Mouse (Mus musculus): ENCODE data around the gene Fbxo39. TPM values are rescaled to one million over a fixed set of nuclear protein-coding genes. Genes with fewer than 3 reads are reported as not detected.
A peak's percentile ranks its signal among the peaks of the same experiment; 100 is the strongest.

Gene Fbxo39
- not detected for total RNA-seq (2021)
- long read RNA-seq, experiment 1, result 0 reads
- long read RNA-seq, experiment 2, result 0 reads

GRCm38 (mm10) chr11:72314151-72314895 is at the start of gene Fbxo39:
Gene Fbxo39, plus strand, starts transcription at chr11:72314444.
- DNase-seq (ENCODE audit: low spot score in 2 of 2), result no peak

DNA sequence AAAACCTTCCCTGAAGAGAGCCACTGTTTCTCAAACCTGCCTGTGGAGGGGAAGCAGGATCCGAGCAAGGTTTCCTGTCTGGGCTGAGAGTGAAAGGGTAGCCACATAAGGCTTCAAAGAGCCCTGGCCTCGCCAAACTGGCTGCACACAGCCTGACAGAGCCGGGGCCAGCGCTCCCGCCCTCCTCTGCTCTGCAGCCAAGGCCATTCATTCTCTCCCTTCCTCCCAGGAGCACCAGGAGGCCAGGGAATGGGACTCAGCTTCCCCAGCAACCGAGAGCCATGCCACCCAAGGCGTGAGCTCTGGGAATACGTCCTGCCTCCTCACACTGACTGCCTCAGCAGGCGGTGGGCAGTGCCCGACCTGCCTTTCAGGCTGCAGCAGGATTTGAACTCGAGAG is 48.8 kb upstream of the Fbxo39 start:
- peak in 1 of 2 experiments; percentile 6 for DNase-seq (ENCODE audit: low spot score in 2 of 2)

DNA sequence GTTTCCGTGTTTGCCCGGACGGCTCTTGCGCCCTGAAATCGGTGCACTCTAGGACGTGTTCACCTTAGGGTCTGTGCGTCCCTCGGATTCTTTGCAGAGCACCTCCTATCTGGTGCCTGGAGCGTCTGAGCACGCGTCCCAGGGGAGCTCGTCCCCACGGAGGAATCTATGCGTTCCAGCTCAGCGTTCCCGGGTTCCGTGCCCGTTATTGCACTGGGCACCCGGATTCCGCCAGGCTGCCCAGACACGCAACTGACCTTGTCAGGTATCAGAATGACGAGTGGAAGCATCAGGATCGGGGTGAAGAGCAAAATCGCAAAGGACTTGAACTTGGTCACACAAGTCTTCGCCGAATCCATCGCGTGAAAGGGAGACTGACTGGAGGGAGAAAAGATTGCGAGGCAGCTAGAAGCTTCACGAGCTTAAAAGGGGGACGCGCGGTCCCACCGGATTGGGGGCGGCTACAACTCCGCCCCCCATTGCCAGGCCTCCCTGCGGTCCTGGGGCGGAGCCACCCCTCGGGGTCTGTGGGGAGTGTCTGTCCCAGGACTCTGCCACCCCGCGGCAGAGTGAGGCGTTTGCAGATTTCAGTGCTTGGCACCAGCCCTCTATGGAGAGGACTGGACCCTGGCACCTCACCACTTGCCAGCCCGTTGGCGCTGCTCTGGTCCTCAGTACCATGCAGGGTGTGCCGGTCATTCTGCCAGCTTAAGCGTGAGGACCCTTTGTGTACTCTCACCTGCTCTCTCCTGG is 47.9 kb upstream of the Fbxo39 start:
- DNase-seq (ENCODE audit: low spot score in 2 of 2), result peak; percentile 29 to 42

DNA sequence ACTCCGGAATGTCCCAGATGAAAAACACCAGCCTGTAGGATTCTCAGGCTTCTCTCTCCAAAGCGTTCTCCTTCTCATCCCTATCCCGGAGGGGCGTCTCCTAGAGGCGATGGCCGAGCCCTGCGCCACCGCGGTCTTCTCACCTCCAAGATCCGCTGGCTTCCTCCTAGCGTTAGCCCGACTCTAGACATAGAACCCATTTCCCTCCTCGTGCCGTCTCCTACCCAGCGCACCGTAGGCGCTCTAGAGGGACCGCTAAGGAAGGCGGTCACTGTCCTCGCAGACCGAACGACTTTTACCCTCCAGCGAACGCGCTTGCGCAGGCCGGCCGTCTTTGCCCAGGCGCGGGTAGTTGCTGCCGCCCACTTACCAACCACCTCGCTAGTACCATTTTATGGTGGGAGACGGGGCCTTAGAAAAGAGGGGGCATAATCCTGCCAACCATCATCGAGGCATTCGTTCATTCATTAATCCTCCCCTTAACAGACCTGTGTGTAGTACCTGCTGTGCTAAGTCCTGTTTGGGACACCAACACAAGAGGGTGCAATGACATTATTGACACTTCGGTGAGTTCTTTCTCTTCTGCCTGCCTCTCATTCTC is 47.2 kb upstream of the Fbxo39 start, which contains the start of gene Slc13a5:
TSS of gene Slc13a5 (minus strand) at position 263 of the 601 bp plus-strand sequence.
- DNase-seq (ENCODE audit: low spot score in 2 of 2), result peak; percentile 5 to 22

DNA sequence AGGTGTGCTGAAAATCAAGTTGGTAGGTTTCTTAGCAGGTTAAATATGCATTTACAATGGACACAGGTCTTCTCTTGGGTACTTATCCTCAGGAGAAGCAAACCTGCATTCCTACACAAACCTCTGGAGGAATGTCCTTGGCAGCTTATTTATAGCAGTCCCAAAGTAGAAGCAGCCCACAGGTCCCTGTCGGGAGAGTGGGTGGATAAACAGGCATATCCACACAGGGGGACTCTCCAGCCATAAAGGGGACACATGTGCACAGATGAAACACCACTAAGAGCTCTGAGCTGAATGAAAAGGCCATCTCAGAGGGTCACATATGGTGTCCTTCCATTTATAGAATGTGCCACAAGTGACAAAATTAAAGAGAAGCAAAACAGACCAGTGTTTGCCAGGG is 42.5 kb upstream of the Fbxo39 start:
- DNase-seq (ENCODE audit: low spot score in 2 of 2), result no peak

GRCm38 (mm10) chr11:72273341-72273740 is 40.9 kb upstream of the Fbxo39 start:
- DNase-seq (ENCODE audit: low spot score in 2 of 2), result no peak

GRCm38 (mm10) chr11:72281143-72281851 is 32.9 kb upstream of the Fbxo39 start:
- DNase-seq (ENCODE audit: low spot score in 2 of 2), result no peak

DNA sequence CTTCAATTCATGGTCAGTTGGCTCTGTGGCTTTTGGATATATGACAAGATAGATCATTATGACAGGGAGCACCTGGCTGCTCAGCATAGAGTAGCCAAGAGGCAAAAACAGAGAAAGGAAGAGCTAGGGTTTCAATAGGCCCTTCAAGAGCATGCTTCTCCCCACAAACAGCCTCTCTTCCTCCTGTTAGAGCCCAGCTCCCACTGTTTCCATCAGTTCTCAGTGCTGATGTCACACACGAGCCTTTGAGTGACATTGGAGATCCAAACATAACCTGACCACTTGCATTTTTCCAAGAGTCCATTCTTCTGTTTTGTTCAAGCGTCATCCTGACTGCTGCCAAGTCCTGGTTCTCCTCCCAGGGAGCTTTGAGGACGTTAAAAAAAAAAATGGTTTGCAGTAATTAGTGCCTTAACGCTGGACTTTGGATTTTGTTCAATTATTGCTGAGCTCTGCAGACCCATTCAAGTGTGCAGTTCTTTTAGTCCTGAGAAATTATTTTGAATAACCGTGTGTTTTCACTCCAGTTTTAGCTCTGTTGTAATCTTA is 32.3 kb upstream of the Fbxo39 start:
- no peak for DNase-seq (ENCODE audit: low spot score in 2 of 2)

DNA sequence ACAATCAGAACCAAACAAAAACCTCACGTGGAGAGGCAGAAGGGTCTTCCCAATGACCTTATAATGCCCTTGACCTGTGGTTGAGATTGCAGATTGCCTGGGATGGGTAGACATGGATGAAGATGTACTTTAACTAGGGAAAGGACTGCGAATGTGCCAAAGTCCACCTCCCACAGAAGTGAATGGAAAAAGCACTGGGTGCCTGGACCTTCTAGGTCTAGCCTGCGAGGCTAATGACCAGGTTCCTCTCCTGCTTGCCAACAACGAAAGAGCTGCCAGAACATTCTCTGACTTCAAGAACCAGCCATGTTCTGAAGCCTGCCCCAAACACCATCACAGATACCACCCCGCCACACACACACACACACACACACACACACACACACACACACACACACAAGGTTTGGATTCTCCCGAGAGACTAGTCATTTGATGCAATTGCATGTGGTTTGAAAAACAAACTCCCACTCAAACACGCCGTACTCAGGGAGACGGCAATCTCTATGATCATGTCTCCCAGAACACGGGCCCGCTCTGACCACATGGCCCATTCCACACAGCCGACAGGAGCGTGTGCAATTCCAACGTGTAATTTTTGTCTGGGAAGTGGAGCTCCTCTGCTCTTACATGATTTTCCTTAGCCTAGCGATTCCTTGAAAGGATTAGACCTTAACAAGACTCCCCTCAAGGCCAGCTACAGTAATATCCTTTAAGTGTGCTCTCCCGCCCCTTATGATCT is 30.6 kb upstream of the Fbxo39 start:
- no peak for DNase-seq (ENCODE audit: low spot score in 2 of 2)

- no peak for DNase-seq (ENCODE audit: low spot score in 2 of 2)
Observed at GRCm38 (mm10) chr11:72284532-72285182, 29.6 kb upstream of the Fbxo39 start.

GRCm38 (mm10) chr11:72285971-72286480 is 28.2 kb upstream of the Fbxo39 start:
- no peak for DNase-seq (ENCODE audit: low spot score in 2 of 2)

DNA sequence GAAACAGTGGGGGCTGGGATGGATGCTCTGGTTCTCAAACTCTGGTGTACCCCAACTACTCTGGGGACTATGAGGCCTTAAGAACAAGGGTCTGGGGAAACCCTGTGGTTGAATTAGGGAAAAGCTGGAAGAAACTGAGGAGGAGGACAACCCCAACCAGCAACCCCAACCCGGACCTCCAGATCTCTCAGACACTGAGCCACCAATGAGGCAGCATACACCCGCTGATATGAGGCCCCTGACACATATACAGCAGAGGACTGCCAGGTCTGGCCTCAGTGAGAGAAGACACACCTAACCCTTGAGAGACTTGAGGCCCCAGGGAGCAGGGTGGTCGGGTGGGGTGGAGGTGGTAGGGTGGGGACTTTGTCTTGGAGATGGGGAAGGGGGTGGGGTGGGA is 27.6 kb upstream of the Fbxo39 start:
- DNase-seq (ENCODE audit: low spot score in 2 of 2), result no peak

DNA sequence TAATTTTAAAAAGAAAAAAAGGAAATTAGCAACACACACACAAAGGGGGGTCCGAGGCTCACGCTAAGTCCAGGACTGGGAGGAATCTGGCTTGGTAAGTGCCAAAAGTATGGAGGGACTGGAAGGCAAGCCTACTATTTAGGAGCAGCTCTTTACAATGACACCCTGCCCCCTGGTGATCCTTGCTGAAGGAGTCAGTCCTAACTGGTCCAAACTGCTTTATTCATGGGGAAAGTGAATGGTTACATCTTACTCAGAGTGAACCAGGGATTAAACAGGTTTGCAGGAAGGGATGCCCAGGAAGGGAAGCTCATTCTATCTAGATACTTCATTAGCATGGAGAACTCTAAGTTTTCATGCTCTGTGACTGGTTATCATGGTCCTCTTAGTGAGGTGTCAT is 27.1 kb upstream of the Fbxo39 start:
- no peak for DNase-seq (ENCODE audit: low spot score in 2 of 2)

- DNase-seq (ENCODE audit: low spot score in 2 of 2), result no peak
Observed at GRCm38 (mm10) chr11:72287543-72287942, 26.7 kb upstream of the Fbxo39 start.

GRCm38 (mm10) chr11:72293116-72293515 is 21.1 kb upstream of the Fbxo39 start:
- no peak for DNase-seq (ENCODE audit: low spot score in 2 of 2)

GRCm38 (mm10) chr11:72301334-72301733 is 12.9 kb upstream of the Fbxo39 start, which contains the start of gene Xaf1:
Gene Xaf1, plus strand, starts transcription at chr11:72301629.
- DNase-seq (ENCODE audit: low spot score in 2 of 2), result peak; percentile 58 to 61

GRCm38 (mm10) chr11:72302230-72302629 is 12.0 kb upstream of the Fbxo39 start:
- DNase-seq (ENCODE audit: low spot score in 2 of 2), result peak; percentile 8 to 25

DNA sequence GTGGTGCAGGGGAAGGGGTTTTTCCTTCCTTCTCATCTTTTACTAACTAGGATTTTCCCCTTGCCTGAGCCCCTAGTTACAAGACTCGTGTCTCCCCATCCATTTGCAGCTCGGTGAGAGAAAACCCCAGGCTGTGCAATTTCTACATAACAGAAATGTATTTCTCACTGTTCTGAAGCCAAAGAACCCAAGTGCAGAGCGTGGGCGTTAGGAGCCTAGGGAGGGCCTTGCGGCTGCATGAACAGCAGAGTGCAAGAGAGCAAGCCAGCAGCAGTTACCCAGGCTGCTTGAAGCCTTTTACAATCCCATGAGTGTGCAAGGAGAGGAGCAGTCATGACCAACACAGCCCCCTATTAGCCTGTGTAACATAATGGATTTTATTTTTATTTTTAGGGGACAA is 6.8 kb upstream of the Fbxo39 start:
- DNase-seq (ENCODE audit: low spot score in 2 of 2), result no peak

DNA sequence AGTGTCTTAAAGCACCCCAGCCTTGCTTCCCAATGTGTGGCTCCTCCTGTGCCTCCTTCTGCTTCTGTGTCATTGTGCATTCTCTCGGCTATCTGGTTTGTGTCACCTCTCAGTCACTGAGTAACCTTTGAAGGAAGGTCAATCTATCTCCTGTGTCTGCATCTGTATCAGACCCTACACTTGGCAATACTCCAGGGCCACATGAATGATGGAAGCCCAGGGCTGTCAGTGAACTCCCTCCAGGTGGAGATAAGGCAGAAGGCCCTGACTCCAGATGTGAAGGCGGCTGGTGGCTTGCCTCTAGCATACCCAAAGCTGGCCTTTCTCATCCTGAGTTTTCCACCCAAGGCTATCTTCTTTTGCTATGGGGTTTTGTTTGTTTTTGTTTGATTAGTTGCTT is 5.3 kb upstream of the Fbxo39 start:
- DNase-seq (ENCODE audit: low spot score in 2 of 2), result no peak

Measured in adrenal gland, adult 18-20 months (tissue).